Mouse (Mus musculus): ENCODE results near the gene Rgs12. TPM values are rescaled to one million over a fixed set of nuclear protein-coding genes. Genes with fewer than 3 reads are reported as not detected.

Rgs12 gene
- total and polyA plus RNA-seq, 3 experiments = 13.1 to 26.2 (median 16.5) TPM

GRCm38 (mm10) chr5:35003611-35004162 is 54.4 kb downstream of the Rgs12 start:
- WGBS = 86% methylated on average over 7 of the region's 7 CpGs
- DNase-seq = no peak
- H3K9ac ChIP-seq (ENCODE audit: low read depth, low read length) = no peak overlapping the region
- H3K4me1 ChIP-seq (ENCODE audit: control insufficient read depth, insufficient read depth, low read length) = no peaks in the 10 kb centered on the region; the same call in none of the 2 replicates
- H3K79me2 ChIP-seq (replicated peaks; ENCODE audit: control insufficient read depth, insufficient read depth, low read length) = no peaks in the 10 kb centered on the region
- H3K27ac ChIP-seq = no peak overlapping the region
- H3K36me3 ChIP-seq (ENCODE audit: control insufficient read depth, insufficient read depth, low read length) = no peaks in the 10 kb centered on the region
- intact Hi-C loops (cut with DNase I) = no loop called here
- H3K4me3 ChIP-seq = no peak overlapping the region
- H3K27me3 ChIP-seq (ENCODE audit: control insufficient read depth, insufficient read depth, low read length) = no peaks in the 10 kb centered on the region
- no peak for TF ChIP-seq CTCF (IDR thresholded peaks at IDR 0.05)
- TF ChIP-seq EP300 (IDR thresholded peaks at IDR 0.05; ENCODE audit: insufficient read depth, low read depth, low read length) = no peak
- TF ChIP-seq POLR2A (IDR thresholded peaks at IDR 0.05; ENCODE audit: insufficient read depth, low read depth, low read length) = no peak

- no peak overlapping the region for H3K27ac ChIP-seq
- intact Hi-C loops (cut with DNase I) = no loop called here
- no peak for DNase-seq
- H3K36me3 ChIP-seq (ENCODE audit: control insufficient read depth, insufficient read depth, low read length) = no peaks in the 10 kb centered on the region
- H3K4me3 ChIP-seq = no peak overlapping the region
- no peak overlapping the region for H3K9ac ChIP-seq (ENCODE audit: low read depth, low read length)
- 76% methylated on average over 2 of the region's 2 CpGs for WGBS
- no peaks in the 10 kb centered on the region; the same call in none of the 2 replicates for H3K4me1 ChIP-seq (ENCODE audit: control insufficient read depth, insufficient read depth, low read length)
- H3K27me3 ChIP-seq (ENCODE audit: control insufficient read depth, insufficient read depth, low read length) = no peaks in the 10 kb centered on the region
- no peaks in the 10 kb centered on the region for H3K79me2 ChIP-seq (replicated peaks; ENCODE audit: control insufficient read depth, insufficient read depth, low read length)
- TF ChIP-seq CTCF (IDR thresholded peaks at IDR 0.05) (no peak), POLR2A (IDR thresholded peaks at IDR 0.05; ENCODE audit: insufficient read depth, low read depth, low read length) (no peak), EP300 (IDR thresholded peaks at IDR 0.05; ENCODE audit: insufficient read depth, low read depth, low read length) (no peak)
These were observed 55.5 kb downstream of the Rgs12 start for GRCm38 (mm10) chr5:35004769-35005168.

DNA sequence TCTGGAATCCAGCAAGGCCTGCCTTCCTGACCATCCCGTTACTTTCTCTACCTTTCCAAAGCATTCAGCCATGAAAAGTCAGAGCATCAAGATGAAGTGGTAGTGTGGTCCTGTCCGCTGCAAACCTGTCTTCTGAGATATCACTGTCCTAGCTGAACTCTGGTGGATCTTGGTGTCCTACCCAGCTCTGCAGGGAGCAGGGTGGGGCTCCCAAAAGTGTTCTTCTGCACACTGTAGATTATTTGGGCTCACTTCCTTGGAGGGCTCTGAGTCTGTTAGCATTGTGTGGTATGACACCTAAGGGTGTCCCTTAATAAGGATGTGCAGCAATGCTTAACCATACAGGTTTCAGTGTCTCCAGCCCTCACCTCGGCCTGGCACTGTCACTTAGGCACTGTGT is 56.4 kb downstream of the Rgs12 start:
- Histone ChIP-seq H3K27me3 (ENCODE audit: control insufficient read depth, insufficient read depth, low read length) (no peaks in the 10 kb centered on the region), H3K4me1 (ENCODE audit: control insufficient read depth, insufficient read depth, low read length) (no peaks in the 10 kb centered on the region; the same call in none of the 2 replicates), H3K27ac (no peak overlapping the region), H3K36me3 (ENCODE audit: control insufficient read depth, insufficient read depth, low read length) (no peaks in the 10 kb centered on the region), H3K4me3 (no peak overlapping the region), H3K79me2 (replicated peaks; ENCODE audit: control insufficient read depth, insufficient read depth, low read length) (no peaks in the 10 kb centered on the region), H3K9ac (ENCODE audit: low read depth, low read length) (no peak overlapping the region)
- WGBS = 94% methylated on average over 3 of the region's 3 CpGs
- TF ChIP-seq CTCF (IDR thresholded peaks at IDR 0.05) = no peak
- no peak for TF ChIP-seq EP300 (IDR thresholded peaks at IDR 0.05; ENCODE audit: insufficient read depth, low read depth, low read length)
- no peak for TF ChIP-seq POLR2A (IDR thresholded peaks at IDR 0.05; ENCODE audit: insufficient read depth, low read depth, low read length)
- DNase-seq = no peak
- intact Hi-C loops (cut with DNase I) = loop anchor here (2.0 kb wide), 1 partner anchor 13 kb away; no protein-coding TSS in a partner anchor

- H3K79me2 ChIP-seq (replicated peaks; ENCODE audit: control insufficient read depth, insufficient read depth, low read length) = no peaks in the 10 kb centered on the region
- DNase-seq = no peak
- intact Hi-C loops (cut with DNase I) = loop anchor here (2.0 kb wide), 1 partner anchor 14 kb away; no protein-coding TSS in a partner anchor
- H3K27me3 ChIP-seq (ENCODE audit: control insufficient read depth, insufficient read depth, low read length) = no peaks in the 10 kb centered on the region
- WGBS = 68% methylated on average over 2 of the region's 2 CpGs
- no peak overlapping the region for H3K27ac ChIP-seq
- no peak overlapping the region for H3K4me3 ChIP-seq
- H3K4me1 ChIP-seq (ENCODE audit: control insufficient read depth, insufficient read depth, low read length) = peaks cover 2% of the 10 kb centered on the region
- 0 out of 2 replicates have a peak, but pooled peaks cover 3% of the 10 kb centered on the region for H3K36me3 ChIP-seq (ENCODE audit: control insufficient read depth, insufficient read depth, low read length)
- TF ChIP-seq EP300 (IDR thresholded peaks at IDR 0.05; ENCODE audit: insufficient read depth, low read depth, low read length) (no peak), CTCF (IDR thresholded peaks at IDR 0.05) (no peak), POLR2A (IDR thresholded peaks at IDR 0.05; ENCODE audit: insufficient read depth, low read depth, low read length) (no peak)
- H3K9ac ChIP-seq (ENCODE audit: low read depth, low read length) = no peak overlapping the region
These were observed 57.4 kb downstream of the Rgs12 start for GRCm38 (mm10) chr5:35006599-35006998.

DNA sequence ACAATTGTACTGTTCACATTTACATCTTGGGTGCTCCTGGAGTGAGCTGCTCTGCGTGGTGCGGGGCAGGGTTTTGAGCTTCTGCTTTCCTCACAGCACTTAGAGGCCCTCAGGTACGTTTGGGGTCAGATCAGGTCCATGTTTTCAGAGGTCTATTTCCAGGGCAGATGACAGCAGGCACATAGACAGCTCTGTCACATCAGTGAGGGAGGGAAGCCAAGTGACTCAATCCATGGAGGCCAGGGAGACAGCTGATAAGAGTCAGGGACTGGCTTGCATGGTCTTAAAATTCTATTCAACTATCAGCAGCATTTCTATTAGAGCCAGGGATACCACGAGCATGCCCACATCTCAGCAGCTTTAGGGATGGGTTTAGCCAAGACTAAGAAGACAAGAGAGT is 59.9 kb downstream of the Rgs12 start:
- Histone ChIP-seq H3K79me2 (replicated peaks; ENCODE audit: control insufficient read depth, insufficient read depth, low read length) (no peaks in the 10 kb centered on the region), H3K4me3 (no peak overlapping the region), H3K27me3 (ENCODE audit: control insufficient read depth, insufficient read depth, low read length) (no peaks in the 10 kb centered on the region), H3K4me1 (ENCODE audit: control insufficient read depth, insufficient read depth, low read length) (peaks cover 2% of the 10 kb centered on the region), H3K27ac (peak overlapping the region; percentile 78), H3K9ac (ENCODE audit: low read depth, low read length) (no peak overlapping the region), H3K36me3 (ENCODE audit: control insufficient read depth, insufficient read depth, low read length) (0 out of 2 replicates have a peak, but pooled peaks cover 3% of the 10 kb centered on the region)
- 61% methylated on average over 4 of the region's 4 CpGs for WGBS
- no peak for TF ChIP-seq CTCF (IDR thresholded peaks at IDR 0.05)
- no peak for TF ChIP-seq POLR2A (IDR thresholded peaks at IDR 0.05; ENCODE audit: insufficient read depth, low read depth, low read length)
- TF ChIP-seq EP300 (IDR thresholded peaks at IDR 0.05; ENCODE audit: insufficient read depth, low read depth, low read length) = peak; percentile 63; the same call in 1 of the 2 replicates
- peak in 1 of 2 experiments; percentile 64 for DNase-seq
- intact Hi-C loops (cut with DNase I) = no loop called here

- Histone ChIP-seq H3K27me3 (ENCODE audit: control insufficient read depth, insufficient read depth, low read length) (no peaks in the 10 kb centered on the region), H3K9ac (ENCODE audit: low read depth, low read length) (no peak overlapping the region), H3K4me1 (ENCODE audit: control insufficient read depth, insufficient read depth, low read length) (peaks cover 2% of the 10 kb centered on the region), H3K79me2 (replicated peaks; ENCODE audit: control insufficient read depth, insufficient read depth, low read length) (no peaks in the 10 kb centered on the region), H3K27ac (peak overlapping the region; percentile 65), H3K4me3 (no peak overlapping the region), H3K36me3 (ENCODE audit: control insufficient read depth, insufficient read depth, low read length) (0 out of 2 replicates have a peak, but pooled peaks cover 3% of the 10 kb centered on the region)
- intact Hi-C loops (cut with DNase I) = no loop called here
- TF ChIP-seq CTCF (IDR thresholded peaks at IDR 0.05) = no peak
- no peak for TF ChIP-seq EP300 (IDR thresholded peaks at IDR 0.05; ENCODE audit: insufficient read depth, low read depth, low read length)
- no peak for TF ChIP-seq POLR2A (IDR thresholded peaks at IDR 0.05; ENCODE audit: insufficient read depth, low read depth, low read length)
- DNase-seq = peak in 1 of 2 experiments; percentile 62
- 30% methylated on average over 5 of the region's 5 CpGs for WGBS
These were observed 61.4 kb downstream of the Rgs12 start for GRCm38 (mm10) chr5:35010656-35011055.

Measured in heart, adult 2 months (tissue).